Mouse (Mus musculus) liver, embryonic 16.5 days (tissue): ENCODE data around the gene Dmac2. TPM values are rescaled to one million over a fixed set of nuclear protein-coding genes. Genes with fewer than 3 reads are reported as not detected.
A peak's percentile ranks its signal among the peaks of the same experiment; 100 is the strongest.
"Not testable (repeated sequence)": the region's sequence is repeated elsewhere in the genome, so short reads cannot be mapped to it uniquely, and the experiment has no call there.

Experiments
- ATAC-seq: fragments of 200-750 bp; cut with Nextera tagmentation; 2 replicates; pipeline ENCODE4 v1.8.0; 2017; ENCODE audit warnings: low read depth, mild to moderate bottlenecking, moderate number of reproducible peaks, moderate library complexity
- H3K27ac ChIP-seq: fragments of 300-500 bp; sonication (generic); 2 replicates; pipeline ENCODE4 v1.5.1; 2014; ENCODE audit warnings: mild to moderate bottlenecking, low read length
- H3K27me3 ChIP-seq: fragments of 300-500 bp; sonication (generic); 2 replicates; pipeline ENCODE4 v1.6.1; 2014; ENCODE audit warnings: low read depth, low read length, mixed read lengths; ENCODE audit not compliant: control insufficient read depth, insufficient read depth
- H3K36me3 ChIP-seq: fragments of 300-500 bp; sonication (generic); 2 replicates; pipeline ENCODE4 v1.6.1; 2014; ENCODE audit warnings: mild to moderate bottlenecking; ENCODE audit not compliant: control insufficient read depth, insufficient read depth
- H3K4me1 ChIP-seq: fragments of 300-500 bp; sonication (generic); 2 replicates; pipeline ENCODE4 v1.6.1; 2014; ENCODE audit warnings: low read depth, low read length, mixed read lengths; ENCODE audit not compliant: control insufficient read depth
- H3K4me2 ChIP-seq: fragments of 300-500 bp; sonication (generic); 2 replicates; pipeline ENCODE4 v1.6.1; 2014; ENCODE audit warnings: low read depth, low read length, mixed read lengths
- H3K4me3 ChIP-seq: fragments of 300-500 bp; sonication (generic); 2 replicates; pipeline ENCODE4 v1.5.1; 2014; ENCODE audit warnings: low read depth, mild to moderate bottlenecking, low read length
- H3K9ac ChIP-seq: fragments of 300-500 bp; sonication (generic); 2 replicates; pipeline ENCODE4 v1.6.1; 2014; ENCODE audit warnings: low read depth, low read length
- H3K9me3 ChIP-seq: fragments of 300-500 bp; sonication (generic); replicated peaks from 2 replicates; pipeline ENCODE4 v1.6.1; 2016; ENCODE audit warnings: low read length; ENCODE audit not compliant: control insufficient read depth
- WGBS: fragments of 180-500 bp; shearing (Covaris S2); extraction: QIAGEN DNeasy Blood & Tissue Kit; methylation state at CpG from one replicate; pipeline ENCODE4 v1.1.7; 2014; ENCODE audit not compliant: insufficient replicate concordance; 5-methylcytosine and 5-hydroxymethylcytosine counted together
- polyA plus RNA-seq: library from polyadenylated mRNA; unstranded; fragments of >200 nt; fragmentation: Nextera tagmentation; extraction: Ambion mirVana; gene quantifications from 2 replicates; pipeline ENCODE4 v1.2.1, GENCODE M21; 2015

Dmac2 gene
- polyA plus RNA-seq, result 8.1 and 8.9 TPM in 2 replicates

DNA sequence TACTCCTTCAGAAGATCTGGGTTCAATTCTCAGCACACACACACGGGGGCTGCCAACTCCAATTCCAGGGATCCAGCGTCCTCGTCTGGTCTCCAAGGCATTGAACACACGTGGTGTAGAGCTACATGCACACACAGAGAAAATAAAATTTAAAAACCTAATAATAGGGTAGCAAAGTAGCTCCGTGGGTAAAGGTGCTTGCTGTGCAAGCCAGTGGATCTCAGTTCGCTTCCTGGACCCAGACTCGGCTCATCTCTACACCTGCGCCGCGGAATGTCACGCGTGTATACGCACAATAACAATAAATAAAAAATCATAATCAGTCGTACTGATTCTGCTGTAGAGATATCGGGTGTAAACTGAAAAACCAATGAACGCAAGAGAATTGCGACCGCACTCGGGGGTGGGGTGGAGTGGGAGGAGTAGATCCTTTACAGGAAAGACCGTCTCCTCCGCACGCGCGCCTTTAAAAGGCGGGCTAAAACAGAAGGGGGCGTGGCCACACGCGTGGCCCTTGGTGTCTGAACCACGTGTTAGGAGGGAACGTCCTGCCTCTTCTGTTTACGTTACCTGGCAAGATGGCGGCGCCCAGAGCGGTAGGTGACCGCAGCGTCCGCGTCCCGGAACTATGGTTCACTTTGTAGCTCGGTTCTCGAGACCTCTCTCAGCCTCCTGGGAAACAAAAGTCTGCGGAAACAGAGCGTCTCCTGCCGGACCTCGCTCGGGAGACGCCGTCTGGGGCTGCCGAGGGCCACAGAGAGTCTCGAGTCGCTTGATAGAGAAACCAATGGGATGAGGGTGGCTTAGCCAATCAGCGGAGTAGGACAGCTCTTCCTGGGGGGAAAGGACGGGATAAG lies at the start of gene Dmac2:
Dmac2 (plus strand) TSS at position 550 of the 857 bp plus-strand sequence.
- 1% methylated on average over 53 of the region's 53 CpGs for WGBS
- Histone ChIP-seq H3K9ac (peak within 1 kb of the TSS; percentile 61), H3K9me3 (no peaks in the 10 kb centered on the region), H3K4me3 (peak within 1 kb of the TSS; percentile 76), H3K36me3 (no peaks in the 10 kb centered on the region), H3K4me2 (peak within 1 kb of the TSS; percentile 80), H3K27ac (no peak within 1 kb of the TSS), H3K27me3 (no peaks in the 10 kb centered on the region), H3K4me1 (peaks cover 12% of the 10 kb centered on the region)
- ATAC-seq, result peak; percentile 93

- not testable (repeated sequence) for H3K27me3 ChIP-seq, H3K4me1 ChIP-seq, H3K4me2 ChIP-seq, H3K36me3 ChIP-seq, H3K9me3 ChIP-seq, H3K9ac ChIP-seq, ATAC-seq, H3K27ac ChIP-seq, H3K4me3 ChIP-seq
- 54% methylated on average over 5 of the region's 5 CpGs for WGBS
Observed at GRCm38 (mm10) chr7:25573806-25574205, 45.4 kb upstream of the Dmac2 start.

- no peak overlapping the region for H3K27ac ChIP-seq
- H3K4me3 ChIP-seq, result no peak overlapping the region
- no peaks in the 10 kb centered on the region for H3K9me3 ChIP-seq
- H3K9ac ChIP-seq, result no peak overlapping the region
- H3K27me3 ChIP-seq, result no peaks in the 10 kb centered on the region
- no peak overlapping the region for H3K4me2 ChIP-seq
- H3K4me1 ChIP-seq, result peaks cover 3% of the 10 kb centered on the region
- H3K36me3 ChIP-seq, result no peaks in the 10 kb centered on the region
- 0 out of 2 replicates have a peak, but pooled peaks have one; percentile 21 for ATAC-seq
- 63% methylated on average over 5 of the region's 5 CpGs for WGBS
Observed at GRCm38 (mm10) chr7:25575105-25575504, 44.1 kb upstream of the Dmac2 start.

- Histone ChIP-seq H3K36me3 (no peaks in the 10 kb centered on the region), H3K4me3 (no peak overlapping the region), H3K27me3 (no peaks in the 10 kb centered on the region), H3K27ac (no peak overlapping the region), H3K4me1 (peaks cover 3% of the 10 kb centered on the region), H3K9ac (no peak overlapping the region), H3K4me2 (no peak overlapping the region), H3K9me3 (no peaks in the 10 kb centered on the region)
- 36% methylated on average over 8 of the region's 8 CpGs for WGBS
- ATAC-seq, result no peak
Observed at GRCm38 (mm10) chr7:25575870-25576269, 43.3 kb upstream of the Dmac2 start.

GRCm38 (mm10) chr7:25576308-25576707 lies 42.9 kb upstream of the Dmac2 start:
- H3K27ac ChIP-seq, H3K4me2 ChIP-seq, H3K9ac ChIP-seq, H3K27me3 ChIP-seq, H3K9me3 ChIP-seq, H3K4me1 ChIP-seq, H3K4me3 ChIP-seq, ATAC-seq, H3K36me3 ChIP-seq: not testable (repeated sequence)
- 33% methylated on average over 6 of the region's 6 CpGs for WGBS

DNA sequence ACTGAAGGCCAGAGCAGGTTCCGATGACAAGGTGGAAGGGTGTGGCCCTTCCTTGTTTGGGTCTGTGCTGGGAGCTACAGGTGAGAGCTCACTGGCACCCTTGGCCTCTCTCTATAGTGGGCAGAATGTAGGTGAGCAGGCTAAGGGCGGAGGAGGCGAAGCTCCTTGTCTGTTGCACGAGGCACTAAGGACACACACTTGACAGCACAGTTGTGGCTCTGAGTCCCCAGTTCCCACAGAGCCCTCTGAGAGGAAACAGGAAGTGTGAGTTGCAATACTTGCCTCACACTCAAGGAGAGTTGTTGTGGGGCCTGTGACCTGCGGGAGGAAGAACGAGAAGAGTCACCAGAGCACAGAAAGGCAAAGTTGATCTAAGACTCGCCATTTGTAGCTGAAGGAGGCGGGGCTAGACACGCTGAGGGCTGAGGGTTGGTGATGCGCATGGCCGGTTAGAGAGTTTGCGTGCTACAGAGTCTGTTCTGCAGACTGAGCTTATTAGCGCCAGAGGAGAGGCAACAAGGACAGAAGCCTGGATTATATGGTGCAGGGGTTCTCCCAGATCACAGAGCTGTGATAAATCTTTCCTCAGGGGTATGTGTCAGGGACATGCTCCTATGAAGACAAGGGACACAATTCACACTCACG lies 42.3 kb upstream of the Dmac2 start:
- peak; percentile 21; the same call in 1 of the 2 replicates for ATAC-seq
- H3K9ac ChIP-seq, H3K4me3 ChIP-seq, H3K27me3 ChIP-seq, H3K9me3 ChIP-seq, H3K4me1 ChIP-seq, H3K4me2 ChIP-seq, H3K36me3 ChIP-seq, H3K27ac ChIP-seq: not testable (repeated sequence)
- 47% methylated on average over 12 of the region's 14 CpGs for WGBS

GRCm38 (mm10) chr7:25579441-25579840 lies 39.8 kb upstream of the Dmac2 start:
- H3K27ac ChIP-seq, result no peak overlapping the region
- H3K9me3 ChIP-seq, result no peaks in the 10 kb centered on the region
- H3K4me3 ChIP-seq, result no peak overlapping the region
- no peak overlapping the region for H3K9ac ChIP-seq
- no peak for ATAC-seq
- peaks cover 3% of the 10 kb centered on the region for H3K4me1 ChIP-seq
- no peak overlapping the region for H3K4me2 ChIP-seq
- no peaks in the 10 kb centered on the region for H3K27me3 ChIP-seq
- WGBS, result 50% methylated on average over 10 of the region's 10 CpGs
- H3K36me3 ChIP-seq, result no peaks in the 10 kb centered on the region

DNA sequence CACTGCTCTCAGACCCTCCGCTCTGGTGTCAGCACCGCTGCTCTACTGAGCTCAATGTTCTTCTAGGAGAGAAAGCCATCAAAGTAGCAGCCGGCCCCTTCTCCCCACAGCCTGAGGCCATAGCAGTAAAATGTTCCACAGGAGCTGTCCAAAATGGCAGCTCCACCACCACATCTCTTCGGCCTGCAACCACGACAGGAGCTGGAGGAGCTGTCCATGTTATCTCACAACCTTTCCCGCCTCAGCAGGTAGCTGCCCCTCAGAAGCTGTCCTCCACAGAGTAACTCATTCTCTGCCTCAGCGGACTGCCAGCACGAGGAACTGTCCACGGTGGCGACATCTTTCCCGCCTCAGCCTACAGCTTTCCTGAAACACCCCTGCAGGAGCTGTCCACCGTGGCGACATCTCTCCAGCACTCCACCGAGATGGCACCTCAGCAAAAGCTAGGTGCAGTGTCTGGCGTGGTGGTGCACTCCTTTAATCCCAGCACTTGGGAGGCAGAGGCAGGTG lies 36.9 kb upstream of the Dmac2 start:
- no peak for ATAC-seq
- Histone ChIP-seq H3K4me2 (no peak overlapping the region), H3K27me3 (no peaks in the 10 kb centered on the region), H3K9me3 (no peaks in the 10 kb centered on the region), H3K9ac (no peak overlapping the region), H3K4me3 (no peak overlapping the region), H3K4me1 (no peaks in the 10 kb centered on the region), H3K27ac (no peak overlapping the region), H3K36me3 (no peaks in the 10 kb centered on the region)
- WGBS, result 62% methylated on average over 15 of the region's 15 CpGs

DNA sequence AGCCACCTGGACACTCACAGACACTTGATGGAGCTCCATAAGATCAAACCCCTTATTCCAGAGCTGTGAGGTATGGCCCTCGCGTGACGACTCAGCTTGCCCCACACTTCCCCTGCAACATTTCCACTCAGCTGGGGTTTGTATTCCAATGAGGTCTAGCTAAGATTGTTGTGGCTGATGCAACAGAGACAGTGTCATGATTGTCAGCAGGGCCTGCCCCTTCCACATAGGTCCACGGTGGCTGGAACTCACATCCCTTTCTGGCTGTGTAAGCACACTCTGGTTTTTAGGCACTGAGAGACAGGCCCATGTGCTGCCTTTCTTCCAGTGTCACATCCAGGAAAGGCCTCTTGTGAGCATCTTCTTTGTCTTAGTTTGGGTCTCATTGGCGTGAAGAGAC lies 34.6 kb upstream of the Dmac2 start:
- ATAC-seq, result no peak
- WGBS, result 65% methylated on average over 5 of the region's 5 CpGs
- H3K4me2 ChIP-seq, result no peak overlapping the region
- H3K36me3 ChIP-seq, result no peaks in the 10 kb centered on the region
- H3K9ac ChIP-seq, result no peak overlapping the region
- H3K9me3 ChIP-seq, result no peaks in the 10 kb centered on the region
- no peaks in the 10 kb centered on the region for H3K27me3 ChIP-seq
- no peaks in the 10 kb centered on the region for H3K4me1 ChIP-seq
- no peak overlapping the region for H3K4me3 ChIP-seq
- H3K27ac ChIP-seq, result no peak overlapping the region
